Mouse (Mus musculus) E14TG2a.4 (cell line): Measurements from ENCODE around the gene Gm37240.

Experiments used
- H3K27me3 ChIP-seq: 2 replicates; pipeline ENCODE4 v1.6.1; 2014; ENCODE audit warnings: low read length, control low read depth; ENCODE audit not compliant: insufficient read depth
- H3K36me3 ChIP-seq: 2 replicates; pipeline ENCODE4 v1.6.1; 2014; ENCODE audit warnings: low read length, control low read depth; ENCODE audit not compliant: insufficient read depth
- H3K4me1 ChIP-seq: replicated peaks from 2 replicates; pipeline ENCODE4 v1.6.1; 2014; ENCODE audit warnings: low read depth, low read length, control low read depth
- H3K4me3 ChIP-seq: replicated peaks from 2 replicates; pipeline ENCODE4 v1.5.1; 2014; ENCODE audit warnings: mild to moderate bottlenecking, low read length
- H3K9me3 ChIP-seq: 2 replicates; pipeline ENCODE4 v1.6.1; 2014; ENCODE audit warnings: low read length, control low read depth
- CTCF ChIP-seq: conservative IDR thresholded peaks from 2 replicates; pipeline ENCODE4 v1.5.1; 2014; ENCODE audit warnings: low read length
- NANOG ChIP-seq: IDR thresholded peaks from 2 replicates; pipeline ENCODE4 v1.6.1; 2014; ENCODE audit warnings: borderline replicate concordance, low read length, mixed read lengths
- POU5F1 ChIP-seq: IDR thresholded peaks from 2 replicates; pipeline ENCODE4 v1.6.1; 2014; ENCODE audit warnings: low read length, borderline replicate concordance

Gm37240 gene

DNA sequence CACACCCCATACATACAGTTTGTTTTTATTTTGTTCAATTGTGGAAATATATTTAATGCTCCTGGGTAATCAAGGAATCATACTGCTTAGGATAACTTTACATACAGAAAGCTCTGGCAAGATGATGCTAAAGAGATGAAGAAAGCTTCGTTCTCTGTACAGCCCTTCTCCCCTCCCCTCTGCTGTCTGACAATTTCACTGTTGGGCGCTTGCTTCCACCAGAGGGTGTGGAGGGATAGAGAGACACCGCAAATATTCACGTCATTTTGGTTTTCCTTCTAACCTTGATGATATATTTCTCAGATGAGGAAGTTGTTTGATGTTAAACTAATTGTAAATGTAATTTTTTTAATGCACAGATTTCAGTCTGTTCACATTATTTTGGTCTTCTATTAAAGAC lies 931.5 kb downstream of the Gm37240 start:
- TF ChIP-seq NANOG, result no peak
- TF ChIP-seq CTCF, result no peak
- TF ChIP-seq POU5F1, result no peak
- H3K4me1 ChIP-seq, result peaks cover 14% of the 10 kb centered on the region
- peaks cover 10% of the 10 kb centered on the region for H3K36me3 ChIP-seq
- H3K27me3 ChIP-seq, result no peaks in the 10 kb centered on the region
- H3K9me3 ChIP-seq, result no peaks in the 10 kb centered on the region
- no peak overlapping the region for H3K4me3 ChIP-seq

DNA sequence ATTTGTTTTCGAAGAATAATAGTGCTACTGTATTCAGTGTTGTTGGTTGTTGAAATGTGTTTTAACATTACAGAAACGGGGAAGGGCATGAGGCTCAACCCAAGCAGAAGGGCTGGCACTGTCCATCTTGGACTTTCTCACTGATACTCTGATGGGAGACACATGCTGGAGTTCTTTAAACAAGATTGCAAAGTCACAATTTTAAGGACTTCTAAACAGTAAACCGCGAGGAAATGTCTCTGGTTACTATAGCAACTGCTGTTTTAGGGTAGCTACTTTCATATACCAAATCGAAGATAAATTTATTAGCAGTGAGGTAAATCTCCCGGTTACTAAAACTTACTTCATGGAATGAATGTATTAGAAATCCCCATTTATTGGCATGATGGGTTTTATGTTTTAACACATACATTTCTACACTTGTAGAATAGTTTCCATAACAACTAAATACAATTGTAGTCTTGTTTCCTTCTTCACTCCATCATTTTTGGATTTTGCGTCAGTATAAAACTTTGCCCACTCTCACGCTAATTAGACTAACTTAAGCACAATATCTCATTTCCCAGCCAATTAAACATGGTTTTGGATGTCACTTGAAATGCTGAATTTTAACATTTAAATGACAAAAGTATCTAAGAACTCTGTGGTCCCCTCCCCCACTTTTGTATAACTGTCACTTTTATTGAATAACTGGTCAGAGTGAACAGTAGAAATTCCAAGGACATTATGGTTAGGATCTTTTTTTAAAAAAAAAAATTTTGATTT lies 932.1 kb downstream of the Gm37240 start:
- Histone ChIP-seq H3K4me1 (peaks cover 14% of the 10 kb centered on the region), H3K36me3 (peaks cover 9% of the 10 kb centered on the region), H3K9me3 (no peaks in the 10 kb centered on the region), H3K4me3 (no peak overlapping the region), H3K27me3 (no peaks in the 10 kb centered on the region)
- no peak for TF ChIP-seq CTCF

DNA sequence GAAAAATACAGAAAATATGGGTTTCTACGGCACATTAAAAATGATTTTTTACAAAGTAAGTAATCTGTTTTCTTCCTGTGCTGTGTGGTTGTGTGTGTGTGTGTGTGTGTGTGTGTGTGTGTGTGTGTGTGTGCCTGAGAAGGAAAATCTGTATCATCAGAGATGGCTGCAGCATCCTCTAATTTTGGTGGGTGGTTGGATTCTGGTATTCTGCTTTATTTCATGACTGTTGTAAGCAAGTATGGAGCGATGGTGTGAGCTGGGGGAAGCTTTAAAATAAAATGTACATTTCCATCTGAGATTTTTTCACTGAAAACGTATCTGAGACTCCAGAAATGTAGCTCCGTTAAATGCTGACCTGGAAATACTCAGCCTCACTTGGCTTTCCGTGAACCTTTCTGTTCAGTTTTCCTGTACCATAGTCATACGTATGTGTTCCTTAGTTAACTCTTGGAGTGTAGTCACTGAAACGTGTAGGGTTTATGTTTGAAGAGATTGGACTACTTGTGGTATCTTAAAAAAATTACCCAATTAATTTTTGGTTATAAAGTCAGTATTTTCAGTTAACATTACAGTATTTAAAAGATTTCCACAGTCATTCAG lies 934.6 kb downstream of the Gm37240 start:
- H3K9me3 ChIP-seq, result no peaks in the 10 kb centered on the region
- H3K4me3 ChIP-seq, result peak overlapping the region; percentile 76
- H3K27me3 ChIP-seq, result no peaks in the 10 kb centered on the region
- H3K36me3 ChIP-seq, result no peaks in the 10 kb centered on the region
- H3K4me1 ChIP-seq, result peaks cover 14% of the 10 kb centered on the region
- no peak for TF ChIP-seq CTCF
- TF ChIP-seq NANOG, result no peak
- no peak for TF ChIP-seq POU5F1

DNA sequence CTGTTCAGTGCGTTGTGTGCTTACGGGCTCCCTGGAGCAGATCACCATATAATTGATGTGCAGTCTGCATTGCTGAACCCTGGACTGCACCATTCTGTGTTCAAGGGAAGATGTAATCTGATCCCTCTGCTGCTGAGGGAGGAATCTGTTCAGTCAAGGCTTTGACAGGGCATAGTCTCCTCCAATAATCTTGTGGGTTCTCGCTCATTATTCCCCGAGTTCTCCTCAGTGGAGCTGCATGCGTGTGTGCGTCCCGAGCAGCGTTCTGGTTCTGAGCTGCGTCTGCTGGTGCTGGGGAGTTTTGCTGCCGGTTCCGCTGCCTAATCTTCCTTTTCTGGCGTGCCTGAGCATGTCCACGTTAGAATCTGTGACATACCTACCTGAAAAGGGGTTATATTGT lies 935.2 kb downstream of the Gm37240 start:
- H3K9me3 ChIP-seq, result no peaks in the 10 kb centered on the region
- TF ChIP-seq CTCF (no peak), POU5F1 (no peak)
- H3K36me3 ChIP-seq, result no peaks in the 10 kb centered on the region
- H3K4me3 ChIP-seq, result peak overlapping the region; percentile 76
- H3K4me1 ChIP-seq, result peaks cover 14% of the 10 kb centered on the region
- H3K27me3 ChIP-seq, result no peaks in the 10 kb centered on the region

DNA sequence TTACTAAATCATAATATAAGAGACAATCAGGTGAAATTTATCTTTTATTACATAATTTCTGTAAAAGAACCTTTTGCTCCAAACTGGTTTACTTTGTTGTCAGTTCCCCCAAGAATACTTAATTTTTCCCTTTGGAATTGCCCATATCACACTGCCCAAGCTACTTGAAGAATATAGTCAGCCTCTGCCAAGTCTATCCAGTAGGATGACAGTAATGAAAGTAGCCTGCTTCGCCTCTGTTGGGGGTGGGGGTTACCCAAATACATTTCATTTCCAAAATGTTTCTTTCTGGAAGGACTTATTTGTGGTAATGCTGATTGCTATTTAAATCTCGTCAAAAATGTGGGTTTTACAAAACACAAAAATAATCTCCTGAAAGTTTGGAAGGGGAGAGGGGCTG lies 935.6 kb downstream of the Gm37240 start:
- Histone ChIP-seq H3K36me3 (no peaks in the 10 kb centered on the region), H3K4me1 (peaks cover 14% of the 10 kb centered on the region), H3K27me3 (no peaks in the 10 kb centered on the region), H3K4me3 (peak overlapping the region; percentile 76), H3K9me3 (no peaks in the 10 kb centered on the region)
- TF ChIP-seq POU5F1 (no peak), CTCF (no peak), NANOG (no peak)

DNA sequence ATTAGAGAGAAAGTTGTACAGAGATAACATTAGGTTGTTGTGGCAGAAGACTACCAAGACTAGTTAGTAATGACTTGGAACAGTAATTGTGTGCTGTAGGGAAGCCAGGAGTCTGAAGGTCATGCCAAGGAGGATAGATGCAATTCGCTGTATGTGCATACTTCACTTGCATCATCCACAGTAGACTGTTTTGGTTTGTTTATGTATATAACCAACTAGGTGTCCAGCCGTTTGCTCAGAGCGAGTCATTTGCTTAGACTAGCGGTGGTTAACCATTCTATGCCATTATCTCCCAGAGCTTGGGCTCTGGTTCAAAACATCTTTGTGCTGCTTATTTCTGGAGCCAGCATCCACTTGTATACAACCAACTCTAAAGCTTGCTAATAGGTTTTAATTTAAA lies 937.9 kb downstream of the Gm37240 start:
- no peaks in the 10 kb centered on the region for H3K36me3 ChIP-seq
- no peak overlapping the region for H3K4me3 ChIP-seq
- peaks cover 8% of the 10 kb centered on the region for H3K4me1 ChIP-seq
- TF ChIP-seq NANOG (no peak), CTCF (no peak), POU5F1 (no peak)
- no peaks in the 10 kb centered on the region for H3K9me3 ChIP-seq
- H3K27me3 ChIP-seq, result no peaks in the 10 kb centered on the region

DNA sequence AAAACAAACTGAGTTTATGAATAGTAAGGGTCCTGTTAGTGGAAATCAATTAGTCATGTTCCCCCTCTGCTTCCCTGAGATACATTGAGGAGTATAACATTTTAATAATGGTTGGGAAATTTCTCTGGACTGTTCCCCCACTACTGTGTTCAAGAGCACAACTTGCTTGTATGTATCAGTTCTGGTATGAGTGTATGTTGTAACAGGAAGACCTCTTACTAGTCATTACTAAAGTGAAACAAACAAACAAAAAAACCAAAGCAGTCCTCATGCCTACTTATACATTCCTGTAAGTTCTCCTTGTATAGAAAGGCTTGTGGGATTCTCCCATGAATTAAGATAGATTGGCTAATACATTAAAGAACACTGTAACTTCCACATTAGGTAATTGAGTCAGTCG lies 940.9 kb downstream of the Gm37240 start:
- no peaks in the 10 kb centered on the region for H3K4me1 ChIP-seq
- H3K9me3 ChIP-seq, result no peaks in the 10 kb centered on the region
- H3K4me3 ChIP-seq, result no peak overlapping the region
- TF ChIP-seq NANOG (no peak), POU5F1 (no peak), CTCF (no peak)
- H3K27me3 ChIP-seq, result no peaks in the 10 kb centered on the region
- no peaks in the 10 kb centered on the region for H3K36me3 ChIP-seq

DNA sequence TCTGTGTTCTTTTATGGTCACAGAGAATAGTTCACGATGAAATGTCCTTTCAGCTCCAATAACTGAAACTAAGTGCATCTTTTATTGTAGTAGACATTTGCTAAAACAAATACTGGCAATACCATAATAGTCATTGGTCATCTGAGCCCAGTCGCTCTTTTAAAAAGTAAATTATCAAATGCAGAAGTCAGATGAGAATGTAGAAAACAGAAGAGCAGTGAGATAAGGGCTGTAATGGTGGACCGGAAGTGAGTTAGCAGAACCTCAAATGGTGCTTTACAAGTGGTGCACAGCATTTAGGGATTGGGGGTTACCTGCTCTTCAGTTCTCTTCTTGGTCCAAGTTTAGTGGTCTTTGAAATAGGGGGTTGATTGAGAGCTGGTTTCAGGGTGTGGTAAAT lies 942.4 kb downstream of the Gm37240 start:
- TF ChIP-seq POU5F1 (no peak), NANOG (no peak), CTCF (no peak)
- Histone ChIP-seq H3K36me3 (no peaks in the 10 kb centered on the region), H3K9me3 (no peaks in the 10 kb centered on the region), H3K4me3 (no peak overlapping the region), H3K4me1 (no peaks in the 10 kb centered on the region), H3K27me3 (no peaks in the 10 kb centered on the region)
